Mouse (Mus musculus): ENCODE results near the gene Ctnnal1. TPM values are rescaled to one million over a fixed set of nuclear protein-coding genes. Genes with fewer than 3 reads are reported as not detected.

Gene Ctnnal1
- polyA plus RNA-seq, 1 experiment, result 5.4 TPM

GRCm38 (mm10) chr4:56801907-56802668 is 62.9 kb downstream of the Ctnnal1 start, which contains the start of the genes Elp1 and Fam206a:
Gene Elp1, minus strand, starts transcription at chr4:56802331.
Gene Fam206a, plus strand, starts transcription at chr4:56802345.
- Histone ChIP-seq H3K4me3 (ENCODE audit: insufficient read depth, low read depth, low read length) (peak within 1 kb of the TSS; percentile 91), H3K27ac (replicated peaks; ENCODE audit: low read depth, low read length) (peak within 1 kb of the TSS; percentile 84), H3K4me1 (ENCODE audit: control insufficient read depth, insufficient read depth, insufficient read length, low read length) (no peaks in the 10 kb centered on the region)

GRCm38 (mm10) chr4:56791373-56791772 is 73.6 kb downstream of the Ctnnal1 start:
- no peak overlapping the region for H3K4me3 ChIP-seq (ENCODE audit: insufficient read depth, low read depth, low read length)
- no peak overlapping the region for H3K27ac ChIP-seq (replicated peaks; ENCODE audit: low read depth, low read length)
- H3K4me1 ChIP-seq (ENCODE audit: control insufficient read depth, insufficient read depth, insufficient read length, low read length), result no peaks in the 10 kb centered on the region

GRCm38 (mm10) chr4:56771065-56771464 is 93.9 kb downstream of the Ctnnal1 start:
- Histone ChIP-seq H3K27ac (replicated peaks; ENCODE audit: low read depth, low read length) (no peak overlapping the region), H3K4me3 (ENCODE audit: insufficient read depth, low read depth, low read length) (no peak overlapping the region), H3K4me1 (ENCODE audit: control insufficient read depth, insufficient read depth, insufficient read length, low read length) (no peaks in the 10 kb centered on the region)

GRCm38 (mm10) chr4:56768913-56769312 is 96.1 kb downstream of the Ctnnal1 start:
- Histone ChIP-seq H3K27ac (replicated peaks; ENCODE audit: low read depth, low read length) (no peak overlapping the region), H3K4me3 (ENCODE audit: insufficient read depth, low read depth, low read length) (no peak overlapping the region), H3K4me1 (ENCODE audit: control insufficient read depth, insufficient read depth, insufficient read length, low read length) (no peaks in the 10 kb centered on the region)

- Histone ChIP-seq H3K4me3 (ENCODE audit: insufficient read depth, low read depth, low read length) (no peak overlapping the region), H3K27ac (replicated peaks; ENCODE audit: low read depth, low read length) (no peak overlapping the region), H3K4me1 (ENCODE audit: control insufficient read depth, insufficient read depth, insufficient read length, low read length) (no peaks in the 10 kb centered on the region)
These were observed 97.1 kb downstream of the Ctnnal1 start for GRCm38 (mm10) chr4:56767861-56768284.

Other genes starting within 250 kb of the Ctnnal1 start
- not detected in 2 replicates for gene Gm26657, start 125.1 kb downstream of the Ctnnal1 start, polyA plus RNA-seq (2012; ENCODE audit: insufficient read depth, insufficient read length, missing spikeins)
- gene Actl7b, start 123.7 kb downstream of the Ctnnal1 start, polyA plus RNA-seq (2012; ENCODE audit: insufficient read depth, insufficient read length, missing spikeins), result not detected in 2 replicates
- not detected in 2 replicates for gene Actl7a, start 121.8 kb downstream of the Ctnnal1 start, polyA plus RNA-seq (2012; ENCODE audit: insufficient read depth, insufficient read length, missing spikeins)
- gene Elp1, start 62.9 kb downstream of the Ctnnal1 start, polyA plus RNA-seq (2012; ENCODE audit: insufficient read depth, insufficient read length, missing spikeins), result 9.1 and 9.6 TPM in 2 replicates
- gene Fam206a, start 62.8 kb downstream of the Ctnnal1 start, polyA plus RNA-seq (2012; ENCODE audit: insufficient read depth, insufficient read length, missing spikeins), result 6.3 and 6.6 TPM in 2 replicates
- 7.4 and 17.2 TPM in 2 replicates for gene Tmem245, start 82.2 kb upstream of the Ctnnal1 start, polyA plus RNA-seq (2012; ENCODE audit: insufficient read depth, insufficient read length, missing spikeins)
- gene Frrs1l, start 125.2 kb upstream of the Ctnnal1 start, polyA plus RNA-seq (2012; ENCODE audit: insufficient read depth, insufficient read length, missing spikeins), result not detected in 2 replicates

All from brown adipose tissue, adult 24 weeks (tissue).